Mouse (Mus musculus) lung, embryonic 14.5 days (tissue): ENCODE results near the gene Olfr1140. TPM values are rescaled to one million over a fixed set of nuclear protein-coding genes. Genes with fewer than 3 reads are reported as not detected.

Experiments
- ATAC-seq: fragments of 200-750 bp; cut with Nextera tagmentation; 2 replicates; pipeline ENCODE4 v1.8.0; 2017; ENCODE audit warnings: mild to moderate bottlenecking, moderate TSS enrichment, moderate library complexity; ENCODE audit not compliant: insufficient read depth
- DNase-seq: peaks from one replicate; pipeline ENCODE4 v3.0.0-alpha.2; 2015
- H3K27ac ChIP-seq: fragments of 300-500 bp; sonication (generic); 2 replicates; pipeline ENCODE4 v1.5.1; 2014; ENCODE audit warnings: low read depth, mild to moderate bottlenecking, moderate library complexity
- H3K27me3 ChIP-seq: fragments of 300-500 bp; sonication (generic); 2 replicates; pipeline ENCODE4 v1.6.1; 2014; ENCODE audit warnings: low read length, control low read depth; ENCODE audit not compliant: insufficient read depth
- H3K36me3 ChIP-seq: fragments of 300-500 bp; sonication (generic); 2 replicates; pipeline ENCODE4 v1.6.1; 2014; ENCODE audit warnings: control low read depth; ENCODE audit not compliant: insufficient read depth
- H3K4me1 ChIP-seq: fragments of 300-500 bp; sonication (generic); 2 replicates; pipeline ENCODE4 v1.6.1; 2014; ENCODE audit warnings: antibody characterized with exemption, control low read depth; ENCODE audit not compliant: insufficient read depth
- H3K4me2 ChIP-seq: fragments of 300-500 bp; sonication (generic); 2 replicates; pipeline ENCODE4 v1.6.1; 2014; ENCODE audit warnings: mild to moderate bottlenecking
- H3K4me3 ChIP-seq: fragments of 300-500 bp; sonication (generic); 2 replicates; pipeline ENCODE4 v1.5.1; 2014; ENCODE audit warnings: low read depth, low read length
- H3K9ac ChIP-seq: fragments of 300-500 bp; sonication (generic); 2 replicates; pipeline ENCODE4 v1.6.1; 2014
- H3K9me3 ChIP-seq: fragments of 300-500 bp; sonication (generic); 2 replicates; pipeline ENCODE4 v1.6.1; 2016; ENCODE audit warnings: low read depth, low read length, control low read depth
- CTCF ChIP-seq: IDR thresholded peaks from 2 replicates; pipeline ENCODE4 v1.5.1; 2016; ENCODE audit warnings: antibody characterized with exemption, low read depth
- WGBS: fragments of 180-500 bp; shearing (Covaris S2); extraction: QIAGEN DNeasy Blood & Tissue Kit; methylation state at CpG from one replicate; pipeline ENCODE4 v1.1.7; 2014; 5-methylcytosine and 5-hydroxymethylcytosine counted together
- polyA plus RNA-seq: library from polyadenylated mRNA; unstranded; fragments of >200 nt; fragmentation: Nextera tagmentation; extraction: Ambion mirVana; gene quantifications from 2 replicates; pipeline ENCODE4 v1.2.1, GENCODE M21; 2014

Gene Olfr1140
- polyA plus RNA-seq = not detected in 2 replicates

GRCm38 (mm10) chr2:87743452-87743851 is at the start of gene Olfr1140:
TSS of gene Olfr1140 (plus strand) at chr2:87743752.
- TF ChIP-seq CTCF = no peak
- DNase-seq = no peak
- no peak for ATAC-seq
- Histone ChIP-seq H3K36me3 (no peaks in the 10 kb centered on the region), H3K27me3 (no peaks in the 10 kb centered on the region), H3K4me1 (no peaks in the 10 kb centered on the region), H3K4me2 (no peak within 1 kb of the TSS), H3K4me3 (no peak within 1 kb of the TSS), H3K9me3 (no peaks in the 10 kb centered on the region), H3K27ac (no peak within 1 kb of the TSS), H3K9ac (no peak within 1 kb of the TSS)
- 76% methylated on average over 3 of the region's 3 CpGs for WGBS

- Histone ChIP-seq H3K4me3 (no peak within 1 kb of the TSS), H3K9ac (no peak within 1 kb of the TSS), H3K4me2 (no peak within 1 kb of the TSS), H3K4me1 (no peaks in the 10 kb centered on the region), H3K27ac (no peak within 1 kb of the TSS), H3K9me3 (no peaks in the 10 kb centered on the region), H3K27me3 (no peaks in the 10 kb centered on the region), H3K36me3 (no peaks in the 10 kb centered on the region)
- no peak for TF ChIP-seq CTCF
- ATAC-seq = no peak
- DNase-seq = no peak
These were observed 49.7 kb upstream of the Olfr1140 start, which contains the start of gene Olfr1136 for GRCm38 (mm10) chr2:87693847-87694246. TSS of gene Olfr1136 (minus strand) at chr2:87693947.

GRCm38 (mm10) chr2:87713079-87713478 is 30.5 kb upstream of the Olfr1140 start, which contains the start of gene Olfr1137:
TSS of gene Olfr1137 (minus strand) at chr2:87713179.
- TF ChIP-seq CTCF = no peak
- H3K9ac ChIP-seq = no peak within 1 kb of the TSS
- no peaks in the 10 kb centered on the region for H3K36me3 ChIP-seq

GRCm38 (mm10) chr2:87739878-87740277 is 3.7 kb upstream of the Olfr1140 start, which contains the start of gene Olfr1138:
TSS of gene Olfr1138 (minus strand) at chr2:87739978.
- Histone ChIP-seq H3K4me1 (no peaks in the 10 kb centered on the region), H3K9me3 (no peaks in the 10 kb centered on the region), H3K27me3 (no peaks in the 10 kb centered on the region), H3K27ac (no peak within 1 kb of the TSS), H3K4me3 (no peak within 1 kb of the TSS), H3K9ac (no peak within 1 kb of the TSS), H3K4me2 (no peak within 1 kb of the TSS), H3K36me3 (no peaks in the 10 kb centered on the region)
- no peak for ATAC-seq
- DNase-seq = no peak
- 78% methylated on average over 1 of the region's 1 CpGs for WGBS
- no peak for TF ChIP-seq CTCF

More at GRCm38 (mm10) chr2:87713079-87713478, 30.5 kb upstream of the Olfr1140 start, which contains the start of gene Olfr1137:
- no peaks in the 10 kb centered on the region for H3K9me3 ChIP-seq
- DNase-seq (no peak), ATAC-seq (no peak)
- no peaks in the 10 kb centered on the region for H3K4me1 ChIP-seq
- no peak within 1 kb of the TSS for H3K4me2 ChIP-seq
- H3K4me3 ChIP-seq = no peak within 1 kb of the TSS
- H3K27me3 ChIP-seq = no peaks in the 10 kb centered on the region
- H3K27ac ChIP-seq = no peak within 1 kb of the TSS

- Histone ChIP-seq H3K4me2 (no peak within 1 kb of the TSS), H3K9ac (no peak within 1 kb of the TSS), H3K9me3 (no peaks in the 10 kb centered on the region), H3K4me3 (no peak within 1 kb of the TSS), H3K4me1 (no peaks in the 10 kb centered on the region), H3K27ac (no peak within 1 kb of the TSS), H3K36me3 (no peaks in the 10 kb centered on the region), H3K27me3 (no peaks in the 10 kb centered on the region)
- 87% methylated on average over 1 of the region's 1 CpGs for WGBS
- TF ChIP-seq CTCF = no peak
- ATAC-seq = no peak
- DNase-seq = no peak
These were observed 10.3 kb downstream of the Olfr1140 start, which contains the start of gene Olfr1141 for GRCm38 (mm10) chr2:87753891-87754290. TSS of gene Olfr1141 (minus strand) at chr2:87753991.

GRCm38 (mm10) chr2:87776143-87776542 is 32.6 kb downstream of the Olfr1140 start:
- WGBS = 33% methylated on average over 1 of the region's 1 CpGs
- no peak for ATAC-seq
- TF ChIP-seq CTCF = no peak
- Histone ChIP-seq H3K4me3 (no peak overlapping the region), H3K27me3 (no peaks in the 10 kb centered on the region), H3K4me1 (no peaks in the 10 kb centered on the region), H3K4me2 (no peak overlapping the region), H3K36me3 (no peaks in the 10 kb centered on the region), H3K27ac (no peak overlapping the region), H3K9me3 (no peaks in the 10 kb centered on the region), H3K9ac (no peak overlapping the region)
- DNase-seq = no peak

- WGBS = 63% methylated on average over 4 of the region's 4 CpGs
- H3K4me2 ChIP-seq = no peak within 1 kb of the TSS
- no peak within 1 kb of the TSS for H3K27ac ChIP-seq
- DNase-seq = no peak
- no peak for ATAC-seq
- no peak within 1 kb of the TSS for H3K9ac ChIP-seq
- no peak for TF ChIP-seq CTCF
- H3K4me1 ChIP-seq = no peaks in the 10 kb centered on the region
- H3K9me3 ChIP-seq = no peaks in the 10 kb centered on the region
- no peaks in the 10 kb centered on the region for H3K36me3 ChIP-seq
- H3K27me3 ChIP-seq = no peaks in the 10 kb centered on the region
- no peak within 1 kb of the TSS for H3K4me3 ChIP-seq
These were observed 35.6 kb downstream of the Olfr1140 start, which contains the start of gene Olfr152 for GRCm38 (mm10) chr2:87779183-87779582. TSS of gene Olfr152 (plus strand) at chr2:87779483.

Other genes with a start within 250 kb of the Olfr1140 start
- not detected in 2 replicates for gene Pramel7, start 246.7 kb upstream of the Olfr1140 start, polyA plus RNA-seq
- gene Pramel6, start 237.2 kb upstream of the Olfr1140 start, polyA plus RNA-seq = not detected in 2 replicates
- not detected in 2 replicates for gene Olfr153, start 212.0 kb upstream of the Olfr1140 start, polyA plus RNA-seq
- gene Olfr1128, start 198.2 kb upstream of the Olfr1140 start, polyA plus RNA-seq = not detected in 2 replicates
- gene Olfr1129, start 169.8 kb upstream of the Olfr1140 start, polyA plus RNA-seq = not detected in 2 replicates
- gene Olfr1130, start 137.5 kb upstream of the Olfr1140 start, polyA plus RNA-seq = not detected in 2 replicates
- gene Olfr1131, start 116.6 kb upstream of the Olfr1140 start, polyA plus RNA-seq = not detected in 2 replicates
- gene Olfr1132, start 106.2 kb upstream of the Olfr1140 start, polyA plus RNA-seq = not detected in 2 replicates
- gene Olfr1133, start 96.4 kb upstream of the Olfr1140 start, polyA plus RNA-seq = not detected in 2 replicates
- gene Olfr1134, start 85.3 kb upstream of the Olfr1140 start, polyA plus RNA-seq = not detected in 2 replicates
- gene Olfr1135, start 70.1 kb upstream of the Olfr1140 start, polyA plus RNA-seq = not detected in 2 replicates
- gene Olfr1136, start 49.8 kb upstream of the Olfr1140 start, polyA plus RNA-seq = not detected in 2 replicates
- gene Olfr1137, start 30.6 kb upstream of the Olfr1140 start, polyA plus RNA-seq = not detected in 2 replicates
- not detected in 2 replicates for gene Olfr1138, start 3.8 kb upstream of the Olfr1140 start, polyA plus RNA-seq
- not detected in 2 replicates for gene Olfr1141, start 10.2 kb downstream of the Olfr1140 start, polyA plus RNA-seq
- gene Olfr152, start 35.7 kb downstream of the Olfr1140 start, polyA plus RNA-seq = not detected in 2 replicates
- not detected in 2 replicates for gene Olfr1143, start 56.8 kb downstream of the Olfr1140 start, polyA plus RNA-seq
- gene Olfr1145, start 66.1 kb downstream of the Olfr1140 start, polyA plus RNA-seq = not detected in 2 replicates
- gene Olfr1148, start 86.8 kb downstream of the Olfr1140 start, polyA plus RNA-seq = not detected in 2 replicates
- gene Olfr1150-ps1, start 100.2 kb downstream of the Olfr1140 start, polyA plus RNA-seq = not detected in 2 replicates
- gene Olfr1151, start 112.1 kb downstream of the Olfr1140 start, polyA plus RNA-seq = not detected in 2 replicates
- gene Olfr1152, start 122.7 kb downstream of the Olfr1140 start, polyA plus RNA-seq = not detected in 2 replicates
- not detected in 2 replicates for gene Olfr1153, start 151.2 kb downstream of the Olfr1140 start, polyA plus RNA-seq
- gene Olfr1154, start 161.4 kb downstream of the Olfr1140 start, polyA plus RNA-seq = not detected in 2 replicates
- not detected in 2 replicates for gene Olfr1155, start 201.4 kb downstream of the Olfr1140 start, polyA plus RNA-seq
- not detected in 2 replicates for gene Olfr1156, start 209.3 kb downstream of the Olfr1140 start, polyA plus RNA-seq
- not detected in 2 replicates for gene Olfr1157, start 224.5 kb downstream of the Olfr1140 start, polyA plus RNA-seq
- gene Olfr74, start 230.9 kb downstream of the Olfr1140 start, polyA plus RNA-seq = not detected in 2 replicates
- not detected in 2 replicates for gene Olfr1158, start 246.4 kb downstream of the Olfr1140 start, polyA plus RNA-seq